Mouse (Mus musculus): ENCODE measurements around the gene Usp46.

Usp46 gene

DNA sequence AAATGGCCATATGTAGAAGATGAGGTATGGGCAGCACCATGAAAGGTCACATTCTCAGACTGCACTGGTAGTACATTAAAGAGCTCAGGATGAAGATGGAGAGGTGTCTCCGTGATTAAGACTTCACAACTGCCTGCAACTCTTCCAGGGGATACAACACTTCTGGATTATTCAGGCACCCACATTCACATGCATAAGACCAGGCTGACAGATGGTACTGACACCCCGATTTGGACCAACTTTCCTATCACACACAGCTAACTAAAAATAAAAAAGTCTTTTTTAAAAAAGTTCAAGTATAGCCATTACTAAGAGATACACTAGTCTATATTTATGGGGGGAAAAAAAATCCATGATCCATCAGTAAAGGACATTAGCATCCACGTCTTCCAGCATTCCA lies 112.5 kb downstream of the Usp46 start:
- no peak for DNase-seq (ENCODE audit: low read depth, low spot score)

DNA sequence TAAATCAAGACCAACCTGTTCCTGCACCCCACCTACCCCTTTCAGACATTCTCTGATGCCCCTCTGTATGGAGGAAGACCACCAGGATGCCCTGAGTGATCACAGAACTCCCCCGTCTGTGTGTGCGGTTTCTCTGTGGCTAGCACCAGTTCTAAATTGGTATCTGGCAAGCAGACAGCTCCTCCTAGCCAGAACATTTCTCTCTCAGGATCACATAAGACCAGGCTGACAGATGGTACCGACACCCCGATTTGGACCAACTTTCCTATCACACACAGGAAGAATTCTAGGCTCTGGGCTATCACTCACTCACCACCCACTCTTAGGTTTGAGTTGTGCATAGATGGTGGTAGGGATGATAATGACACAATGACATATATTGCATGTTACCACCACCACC lies 113.2 kb downstream of the Usp46 start:
- DNase-seq (ENCODE audit: low read depth, low spot score), result no peak

DNA sequence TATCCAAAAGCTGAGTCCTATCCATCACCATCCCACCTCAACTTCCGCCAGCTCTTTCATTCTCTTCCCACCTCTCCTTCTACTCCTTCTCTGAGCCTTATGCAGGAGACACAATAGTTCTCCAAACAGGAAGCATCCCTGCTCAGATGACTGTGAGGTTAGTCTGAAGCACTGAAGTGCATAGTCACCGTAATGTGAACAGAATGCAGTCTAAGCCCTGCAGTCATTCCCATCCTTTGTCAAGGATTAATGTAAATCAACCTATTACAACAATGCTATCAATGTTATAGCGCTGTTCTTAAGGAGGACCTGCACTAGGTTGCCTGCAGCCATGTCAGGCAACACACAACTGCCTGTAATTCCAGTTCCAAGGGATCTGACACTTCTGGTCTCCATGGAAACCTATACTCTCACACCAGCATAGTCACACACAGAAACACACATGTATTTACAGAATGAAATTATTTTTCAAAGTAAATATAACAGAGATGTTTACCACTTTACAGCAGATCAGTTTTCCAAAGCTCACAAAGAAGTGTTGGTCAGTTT lies 115.1 kb downstream of the Usp46 start:
- DNase-seq (ENCODE audit: low read depth, low spot score), result no peak

DNA sequence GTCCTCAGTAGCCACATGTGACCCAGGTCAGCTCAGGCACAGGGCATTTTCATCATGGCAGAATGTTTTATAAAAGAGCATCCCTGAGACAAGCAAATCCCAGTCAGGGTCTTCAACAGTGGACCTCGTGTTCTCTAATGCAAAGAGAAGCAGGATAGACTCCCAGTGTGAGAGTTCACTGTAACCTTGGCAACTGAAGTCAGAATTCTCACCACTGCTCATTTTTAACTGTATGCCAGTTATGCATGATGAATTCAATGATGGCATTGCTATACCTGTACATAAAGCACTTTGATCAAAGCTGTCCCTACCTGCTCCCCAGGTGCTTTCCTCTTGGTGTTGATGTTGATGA lies 116.6 kb downstream of the Usp46 start:
- no peak for DNase-seq (ENCODE audit: low read depth, low spot score)

DNA sequence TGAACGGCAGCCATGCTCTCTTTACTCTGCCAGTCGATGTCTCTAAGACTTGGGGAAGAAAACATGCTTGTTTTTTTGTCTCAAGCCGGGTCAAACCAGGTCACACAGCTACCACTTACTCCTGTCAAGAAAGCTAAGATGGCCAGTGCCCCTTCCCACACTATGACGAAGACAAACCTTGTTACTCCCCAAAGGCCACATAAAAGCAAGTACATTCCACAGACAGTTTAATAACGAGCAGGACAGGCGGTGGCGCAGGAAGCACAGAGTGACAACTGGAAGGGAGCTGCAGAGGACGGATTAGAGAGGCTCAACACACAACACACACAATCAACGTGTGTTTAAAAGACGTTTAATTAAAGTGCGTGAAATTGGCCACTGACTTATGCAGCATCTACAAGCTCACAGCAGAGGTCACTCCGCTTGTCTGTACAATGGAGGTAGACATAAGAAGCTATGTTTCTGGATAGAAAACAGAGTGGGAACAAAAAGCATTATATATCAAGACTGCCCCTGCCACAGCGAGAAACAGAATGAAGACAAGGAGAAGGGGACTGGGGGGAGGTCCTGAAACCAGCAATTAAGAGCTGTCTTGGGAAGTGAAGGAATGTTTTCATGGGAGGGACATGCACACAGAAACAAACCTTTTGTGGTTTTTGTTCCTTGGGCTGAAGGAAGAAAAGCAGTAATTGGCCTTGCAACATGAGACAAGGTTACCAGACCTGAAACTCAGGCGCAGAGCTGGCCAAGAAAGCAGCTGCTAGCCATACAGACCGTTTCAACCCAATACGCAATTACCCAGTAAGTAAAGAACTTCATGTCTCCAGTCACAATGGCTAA lies 117.2 kb downstream of the Usp46 start:
- peak; percentile 30 for DNase-seq (ENCODE audit: low read depth, low spot score)
